Mouse (Mus musculus): ENCODE results near the gene Vash1.

Vash1 gene

GRCm38 (mm10) chr12:86682178-86682577 is 3.7 kb downstream of the Vash1 start:
- peak; percentile 37 for DNase-seq (ENCODE audit: low read depth, low spot score)

- no peak for DNase-seq (ENCODE audit: low read depth, low spot score)
Observed at GRCm38 (mm10) chr12:86683698-86684097, 5.2 kb downstream of the Vash1 start.

GRCm38 (mm10) chr12:86685275-86685674 is 6.8 kb downstream of the Vash1 start:
- DNase-seq (ENCODE audit: low read depth, low spot score) = no peak

GRCm38 (mm10) chr12:86686551-86687330 is 8.2 kb downstream of the Vash1 start:
- DNase-seq (ENCODE audit: low read depth, low spot score) = no peak

GRCm38 (mm10) chr12:86687445-86687955 is 9.0 kb downstream of the Vash1 start:
- no peak for DNase-seq (ENCODE audit: low read depth, low spot score)

GRCm38 (mm10) chr12:86687971-86688573 is 9.6 kb downstream of the Vash1 start:
- no peak for DNase-seq (ENCODE audit: low read depth, low spot score)

GRCm38 (mm10) chr12:86688917-86689316 is 10.4 kb downstream of the Vash1 start:
- no peak for DNase-seq (ENCODE audit: low read depth, low spot score)

- no peak for DNase-seq (ENCODE audit: low read depth, low spot score)
Observed at GRCm38 (mm10) chr12:86690700-86691485, 12.4 kb downstream of the Vash1 start.

- DNase-seq (ENCODE audit: low read depth, low spot score) = no peak
Observed at GRCm38 (mm10) chr12:86692471-86693356, 14.2 kb downstream of the Vash1 start.

GRCm38 (mm10) chr12:86693389-86693788 is 14.9 kb downstream of the Vash1 start:
- no peak for DNase-seq (ENCODE audit: low read depth, low spot score)

GRCm38 (mm10) chr12:86694441-86694840 is 15.9 kb downstream of the Vash1 start:
- DNase-seq (ENCODE audit: low read depth, low spot score) = no peak

GRCm38 (mm10) chr12:86697996-86698395 is 19.5 kb downstream of the Vash1 start:
- DNase-seq (ENCODE audit: low read depth, low spot score) = no peak

GRCm38 (mm10) chr12:86698537-86698936 is 20.0 kb downstream of the Vash1 start:
- DNase-seq (ENCODE audit: low read depth, low spot score) = no peak

- no peak for DNase-seq (ENCODE audit: low read depth, low spot score)
Observed at GRCm38 (mm10) chr12:86699965-86700926, 21.7 kb downstream of the Vash1 start.

GRCm38 (mm10) chr12:86700927-86701310 is 22.4 kb downstream of the Vash1 start:
- DNase-seq (ENCODE audit: low read depth, low spot score) = no peak

GRCm38 (mm10) chr12:86701491-86701890 is 23.0 kb downstream of the Vash1 start:
- no peak for DNase-seq (ENCODE audit: low read depth, low spot score)

- no peak for DNase-seq (ENCODE audit: low read depth, low spot score)
Observed at GRCm38 (mm10) chr12:86702690-86703089, 24.2 kb downstream of the Vash1 start.

- no peak for DNase-seq (ENCODE audit: low read depth, low spot score)
Observed at GRCm38 (mm10) chr12:86705843-86706242, 27.3 kb downstream of the Vash1 start.

- no peak for DNase-seq (ENCODE audit: low read depth, low spot score)
Observed at GRCm38 (mm10) chr12:86714026-86714425, 35.5 kb downstream of the Vash1 start.

GRCm38 (mm10) chr12:86715401-86715800 is 36.9 kb downstream of the Vash1 start:
- no peak for DNase-seq (ENCODE audit: low read depth, low spot score)

Measured in skeletal muscle tissue, adult 2 months (tissue).